In the genomic region with DNA sequence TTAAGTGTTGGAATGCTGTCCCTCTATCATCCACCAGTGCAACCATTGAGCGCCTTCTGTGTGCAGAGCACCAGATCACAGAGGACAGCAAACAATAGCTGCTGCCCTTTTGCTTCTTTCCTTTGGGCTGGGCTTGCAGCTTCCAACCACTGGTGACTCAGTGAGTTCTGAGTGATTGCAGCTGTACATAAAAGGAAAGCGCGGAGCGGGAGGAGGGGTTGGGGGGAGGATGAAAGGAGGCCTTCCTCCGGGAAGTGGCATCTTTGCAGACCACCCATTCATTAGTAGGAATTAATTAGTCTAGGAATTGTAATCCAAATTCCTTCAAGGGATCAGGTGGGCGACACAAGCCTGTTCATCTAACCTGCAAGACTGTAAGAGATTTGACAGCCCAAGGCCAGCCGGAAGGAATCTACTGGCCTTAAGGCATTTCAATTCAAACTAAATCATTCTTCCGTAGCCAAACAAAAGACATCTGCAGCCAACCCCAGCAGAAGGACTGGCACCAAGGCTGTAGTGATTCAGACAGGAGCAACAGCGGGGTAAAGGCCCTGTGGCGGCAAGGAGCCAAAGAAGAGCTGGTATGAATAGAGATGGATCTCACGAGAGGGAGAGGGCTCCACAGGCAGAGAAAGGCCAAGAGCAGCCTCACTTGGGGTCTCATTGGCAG, we compare ENCODE assay signal across 8 mouse cellular contexts. TPM values are rescaled to one million over a fixed set of nuclear protein-coding genes. Genes with fewer than 3 reads are reported as not detected.
DNase-seq lines count a peak whose midpoint lies in the region; ATAC-seq and TF ChIP-seq lines count a peak whose summit lies in the region.

No protein-coding gene starts in this region.

- peak; percentile 65 for ATAC-seq in forebrain, postnatal 0 days
- ATAC-seq in midbrain, embryonic 14.5 days (ENCODE audit: low FRiP score, low TSS enrichment), result peak; percentile 53; the same call in 1 of the 2 replicates

- H3K4me3 ChIP-seq in forebrain, postnatal 0 days (ENCODE audit: low read depth, low read length), result no peak overlapping the region
- no peak overlapping the region for H3K4me3 ChIP-seq in midbrain, embryonic 14.5 days (replicated peaks; ENCODE audit: low read depth, low read length)

- no peak overlapping the region for H3K4me2 ChIP-seq in forebrain, postnatal 0 days (ENCODE audit: low read depth)
- no peak overlapping the region for H3K4me2 ChIP-seq in midbrain, embryonic 14.5 days (ENCODE audit: low read length)

- no peaks in the 10 kb centered on the region for H3K9me3 ChIP-seq in forebrain, postnatal 0 days (ENCODE audit: low read length)
- no peaks in the 10 kb centered on the region for H3K9me3 ChIP-seq in midbrain, embryonic 14.5 days (ENCODE audit: control insufficient read depth, low read length)

- no peaks in the 10 kb centered on the region for H3K27me3 ChIP-seq in forebrain, postnatal 0 days (ENCODE audit: insufficient read depth, low read length)
- H3K27me3 ChIP-seq in midbrain, embryonic 14.5 days (ENCODE audit: control insufficient read depth, insufficient read depth, low read length), result no peaks in the 10 kb centered on the region

- H3K9ac ChIP-seq in forebrain, postnatal 0 days, result no peak overlapping the region
- no peak overlapping the region for H3K9ac ChIP-seq in midbrain, embryonic 14.5 days (replicated peaks; ENCODE audit: low read length)

- no peak for TF ChIP-seq CTCF in forebrain, postnatal 0 days (IDR thresholded peaks at IDR 0.05; ENCODE audit: low read depth)

- 15% methylated on average over 11 of the region's 11 CpGs for WGBS in forebrain, postnatal 0 days
- 13% methylated on average over 11 of the region's 11 CpGs for WGBS in midbrain, embryonic 14.5 days

- H3K36me3 ChIP-seq in forebrain, postnatal 0 days (ENCODE audit: insufficient read depth), result no peaks in the 10 kb centered on the region
- H3K36me3 ChIP-seq in midbrain, embryonic 14.5 days (ENCODE audit: control insufficient read depth, insufficient read depth, low read length), result no peaks in the 10 kb centered on the region

- no peaks in the 10 kb centered on the region for H3K4me1 ChIP-seq in forebrain, postnatal 0 days (ENCODE audit: insufficient read depth)
- peaks cover 22% of the 10 kb centered on the region for H3K4me1 ChIP-seq in midbrain, embryonic 14.5 days (ENCODE audit: control insufficient read depth, insufficient read depth, low read length)

- no peak overlapping the region for H3K27ac ChIP-seq in forebrain, postnatal 0 days (ENCODE audit: low read depth, low read length)
- H3K27ac ChIP-seq in midbrain, embryonic 14.5 days (replicated peaks; ENCODE audit: low read depth, low read length), result peak overlapping the region; percentile 67

- peak; percentile 69 to 81 for DNase-seq in cerebellum, postnatal 10 days
- no peak for DNase-seq in cerebellum, adult 18-20 months
- peak; percentile 95 for DNase-seq in ZHBTc4 (ENCODE audit: low read depth, low spot score)
- DNase-seq in forebrain, postnatal 0 days, result peak; percentile 22
- DNase-seq in midbrain, embryonic 14.5 days, result peak; percentile 61
- DNase-seq in spleen, postnatal 10 days (ENCODE audit: low spot score in 2 of 2), result no peak
- DNase-seq in right cerebral cortex, postnatal 4 days, result no peak
- DNase-seq in gastrocnemius, adult 8-10 months (ENCODE audit: low spot score in 2 of 2), result no peak

RNA-seq across cellular contexts. Expression of a gene that starts 52.8 kb away (rescaled TPM):
- total RNA-seq in forebrain, postnatal 0 days (2014; rRNA removed), result 88.0 and 97.5 TPM in 2 replicates
- 62.8 and 68.6 TPM in 2 replicates for polyA plus RNA-seq in forebrain, postnatal 0 days (2015; fragmentation: Nextera tagmentation; extraction: Ambion mirVana)
- polyA plus RNA-seq in midbrain, embryonic 14.5 days (2014; fragmentation: Nextera tagmentation; extraction: Ambion mirVana), result 43.7 and 47.9 TPM in 2 replicates
- total RNA-seq in gastrocnemius, adult 8-10 months (2022), result 100 to 1,000 TPM; 176 to 239 (median 185) TPM

Comparison
In these comparisons a context has a peak if more than half of its experiments do, and no peak if none do; other contexts are left out.
1. DNase-seq: peak in cerebellum, postnatal 10 days (2 of 2), ZHBTc4 (single experiment), forebrain, postnatal 0 days (single experiment) and midbrain, embryonic 14.5 days (single experiment); none in cerebellum, adult 18-20 months (0 of 2), spleen, postnatal 10 days (0 of 2), right cerebral cortex, postnatal 4 days (single experiment) and gastrocnemius, adult 8-10 months (0 of 2).